Mouse (Mus musculus): ENCODE data around the gene Tmem217.

DNA sequence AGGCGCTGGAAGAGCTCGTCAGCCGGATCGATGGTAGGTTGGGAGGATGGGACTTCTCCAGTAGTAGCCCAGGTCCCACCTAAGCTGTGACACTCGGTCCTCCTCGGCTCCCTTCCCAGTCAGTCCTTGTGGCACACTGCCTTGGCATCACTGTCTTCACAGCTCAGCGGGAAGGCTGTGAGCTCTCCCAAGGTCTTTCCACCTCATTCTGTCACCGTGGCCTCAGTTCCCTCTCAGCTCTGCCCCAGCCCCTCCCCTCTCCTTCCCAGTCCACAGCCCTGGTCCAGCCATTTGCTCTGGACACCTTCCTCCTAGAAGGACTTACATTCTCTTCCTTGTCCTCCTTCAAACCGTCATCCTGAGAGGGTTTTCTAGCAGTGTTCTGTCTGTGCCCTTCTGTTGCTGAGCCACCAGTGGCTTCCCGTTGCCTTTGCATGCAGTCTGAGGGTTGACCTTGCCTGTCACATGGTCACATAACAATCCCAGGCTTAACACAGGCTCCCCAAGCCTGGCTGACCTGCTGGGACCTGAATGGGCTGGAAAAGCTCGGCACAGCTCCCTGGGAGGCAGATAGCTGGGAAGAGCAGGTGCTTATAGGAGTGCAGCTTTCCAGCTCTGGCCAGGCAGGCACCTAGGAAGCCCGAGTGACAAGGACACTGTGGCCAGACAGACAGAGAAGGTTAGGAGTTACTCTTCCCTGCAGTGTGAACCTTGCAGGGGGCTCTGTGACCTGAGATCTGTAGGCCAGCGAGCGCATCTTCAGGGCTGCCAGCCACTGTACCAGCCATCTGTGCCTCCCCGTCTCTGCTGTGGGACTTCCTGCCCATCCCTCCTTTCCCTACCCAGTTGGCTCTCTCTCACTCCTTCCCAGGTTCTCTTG lies 43.9 kb upstream of the Tmem217 start:
- TF ChIP-seq CTCF (conservative IDR thresholded peaks at IDR 0.05; ENCODE audit: low read length) (no peak), NANOG (IDR thresholded peaks at IDR 0.05; ENCODE audit: borderline replicate concordance, low read length) (no peak)

Data from E14TG2a.4 (cell line).